Mouse (Mus musculus) lung, embryonic 14.5 days (tissue): ENCODE measurements around the gene Klk9. TPM values are rescaled to one million over a fixed set of nuclear protein-coding genes. Genes with fewer than 3 reads are reported as not detected.
A peak's percentile ranks its signal among the peaks of the same experiment; 100 is the strongest.

Source experiments
- ATAC-seq: fragments of 200-750 bp; cut with Nextera tagmentation; 2 replicates; pipeline ENCODE4 v1.8.0; 2017; ENCODE audit warnings: mild to moderate bottlenecking, moderate TSS enrichment, moderate library complexity; ENCODE audit not compliant: insufficient read depth
- DNase-seq: peaks from one replicate; pipeline ENCODE4 v3.0.0-alpha.2; 2015
- H3K27ac ChIP-seq: fragments of 300-500 bp; sonication (generic); 2 replicates; pipeline ENCODE4 v1.5.1; 2014; ENCODE audit warnings: low read depth, mild to moderate bottlenecking, moderate library complexity
- H3K27me3 ChIP-seq: fragments of 300-500 bp; sonication (generic); 2 replicates; pipeline ENCODE4 v1.6.1; 2014; ENCODE audit warnings: low read length, control low read depth; ENCODE audit not compliant: insufficient read depth
- H3K36me3 ChIP-seq: fragments of 300-500 bp; sonication (generic); 2 replicates; pipeline ENCODE4 v1.6.1; 2014; ENCODE audit warnings: control low read depth; ENCODE audit not compliant: insufficient read depth
- H3K4me1 ChIP-seq: fragments of 300-500 bp; sonication (generic); 2 replicates; pipeline ENCODE4 v1.6.1; 2014; ENCODE audit warnings: antibody characterized with exemption, control low read depth; ENCODE audit not compliant: insufficient read depth
- H3K4me2 ChIP-seq: fragments of 300-500 bp; sonication (generic); 2 replicates; pipeline ENCODE4 v1.6.1; 2014; ENCODE audit warnings: mild to moderate bottlenecking
- H3K4me3 ChIP-seq: fragments of 300-500 bp; sonication (generic); 2 replicates; pipeline ENCODE4 v1.5.1; 2014; ENCODE audit warnings: low read depth, low read length
- H3K9ac ChIP-seq: fragments of 300-500 bp; sonication (generic); 2 replicates; pipeline ENCODE4 v1.6.1; 2014
- H3K9me3 ChIP-seq: fragments of 300-500 bp; sonication (generic); 2 replicates; pipeline ENCODE4 v1.6.1; 2016; ENCODE audit warnings: low read depth, low read length, control low read depth
- CTCF ChIP-seq: IDR thresholded peaks from 2 replicates; pipeline ENCODE4 v1.5.1; 2016; ENCODE audit warnings: antibody characterized with exemption, low read depth
- WGBS: fragments of 180-500 bp; shearing (Covaris S2); extraction: QIAGEN DNeasy Blood & Tissue Kit; methylation state at CpG from one replicate; pipeline ENCODE4 v1.1.7; 2014; 5-methylcytosine and 5-hydroxymethylcytosine counted together
- polyA plus RNA-seq: library from polyadenylated mRNA; unstranded; fragments of >200 nt; fragmentation: Nextera tagmentation; extraction: Ambion mirVana; gene quantifications from 2 replicates; pipeline ENCODE4 v1.2.1, GENCODE M21; 2014

The Klk9 gene
- 0.20 TPM in 1 of 2 replicates, not detected in the other for polyA plus RNA-seq

DNA sequence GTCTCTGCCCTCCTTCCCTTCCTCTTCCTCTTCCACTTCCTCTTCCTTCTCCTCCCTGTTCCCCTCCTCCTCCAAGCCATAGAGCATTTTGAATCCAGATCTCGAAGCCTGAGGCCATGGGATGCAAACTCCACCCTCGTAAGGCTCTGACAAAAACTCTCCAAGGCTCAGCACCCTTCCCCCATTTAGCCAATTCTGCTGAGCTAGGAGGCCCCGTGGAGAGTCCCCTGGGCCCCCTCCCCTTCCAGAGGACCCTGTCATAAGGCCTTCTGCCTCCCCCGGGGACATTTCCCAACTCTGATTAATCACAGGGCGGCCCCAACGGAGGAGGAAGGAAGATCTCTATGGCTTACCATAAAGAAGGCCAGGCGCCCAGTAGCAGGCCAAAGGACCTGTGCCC lies at the start of gene Klk9:
Klk9 (plus strand) TSS at position 301 of the 400 bp plus-strand sequence.
- no peak for DNase-seq
- H3K9ac ChIP-seq, result no peak within 1 kb of the TSS
- peaks cover 6% of the 10 kb centered on the region; the same call in 1 of the 2 replicates for H3K27me3 ChIP-seq
- H3K4me1 ChIP-seq, result no peaks in the 10 kb centered on the region
- H3K4me2 ChIP-seq, result no peak within 1 kb of the TSS
- no peaks in the 10 kb centered on the region for H3K9me3 ChIP-seq
- no peak for ATAC-seq
- H3K27ac ChIP-seq, result no peak within 1 kb of the TSS
- TF ChIP-seq CTCF, result no peak
- no peaks in the 10 kb centered on the region for H3K36me3 ChIP-seq
- H3K4me3 ChIP-seq, result no peak within 1 kb of the TSS
- 62% methylated on average over 7 of the region's 7 CpGs for WGBS

- no peak overlapping the region for H3K4me3 ChIP-seq
- H3K27me3 ChIP-seq, result no peaks in the 10 kb centered on the region
- DNase-seq (peak; percentile 34), ATAC-seq (no peak)
- no peaks in the 10 kb centered on the region for H3K9me3 ChIP-seq
- no peaks in the 10 kb centered on the region for H3K36me3 ChIP-seq
- no peak overlapping the region for H3K9ac ChIP-seq
- WGBS, result 45% methylated on average over 1 of the region's 1 CpGs
- no peak for TF ChIP-seq CTCF
- H3K4me2 ChIP-seq, result no peak overlapping the region
- H3K4me1 ChIP-seq, result no peaks in the 10 kb centered on the region
- peak overlapping the region; percentile 36; the same call in 1 of the 2 replicates for H3K27ac ChIP-seq
Measured at GRCm38 (mm10) chr7:43747788-43748187, 43.9 kb upstream of the Klk9 start.

DNA sequence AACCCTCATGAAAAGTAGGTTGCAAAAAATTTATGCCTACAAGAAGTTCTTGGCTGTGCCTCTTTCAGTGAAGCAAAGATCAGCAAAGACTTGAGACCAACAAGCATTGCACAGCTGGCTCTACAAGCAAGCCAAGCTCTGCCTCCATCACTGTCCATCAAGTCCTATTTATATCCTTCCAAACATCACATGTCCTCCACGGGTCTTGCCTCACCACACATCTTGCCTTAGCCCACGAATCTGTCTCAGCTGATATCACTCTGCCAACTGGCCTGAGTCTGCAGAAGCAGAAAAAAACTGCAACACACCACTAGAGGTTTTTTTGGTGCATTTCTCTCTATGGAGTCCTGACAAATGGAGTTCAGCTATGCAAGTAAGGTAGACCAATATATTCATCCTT lies 38.9 kb upstream of the Klk9 start:
- no peaks in the 10 kb centered on the region for H3K36me3 ChIP-seq
- no peak overlapping the region for H3K9ac ChIP-seq
- no peaks in the 10 kb centered on the region for H3K9me3 ChIP-seq
- no peaks in the 10 kb centered on the region for H3K27me3 ChIP-seq
- no peak for DNase-seq
- WGBS, result 52% methylated on average over 2 of the region's 2 CpGs
- H3K27ac ChIP-seq, result no peak overlapping the region
- no peak for TF ChIP-seq CTCF
- H3K4me2 ChIP-seq, result no peak overlapping the region
- H3K4me3 ChIP-seq, result no peak overlapping the region
- no peaks in the 10 kb centered on the region for H3K4me1 ChIP-seq
- no peak for ATAC-seq

DNA sequence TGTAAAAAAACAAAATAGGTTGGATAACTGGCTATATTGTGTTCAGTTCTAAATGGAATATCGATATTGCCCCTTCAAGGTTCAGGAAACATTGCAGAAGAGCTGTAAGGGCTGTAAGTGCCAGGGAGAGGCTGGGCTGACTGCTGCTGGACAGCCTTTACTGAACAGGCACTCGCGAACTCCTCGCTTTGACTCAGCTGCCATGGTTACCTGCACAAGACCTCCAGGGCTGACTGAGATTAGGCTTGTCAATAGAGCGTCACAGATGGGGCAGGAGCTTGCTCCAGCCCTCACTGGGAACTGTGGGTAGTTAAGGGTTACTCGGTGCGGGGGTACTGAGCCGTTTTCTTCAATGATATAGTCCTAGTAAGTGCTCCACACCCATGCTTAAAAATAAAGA lies 25.2 kb upstream of the Klk9 start:
- DNase-seq (no peak), ATAC-seq (no peak)
- H3K27ac ChIP-seq, result no peak overlapping the region
- no peak overlapping the region for H3K4me2 ChIP-seq
- H3K9ac ChIP-seq, result no peak overlapping the region
- H3K9me3 ChIP-seq, result no peaks in the 10 kb centered on the region
- H3K4me3 ChIP-seq, result no peak overlapping the region
- 29% methylated on average over 8 of the region's 8 CpGs for WGBS
- no peaks in the 10 kb centered on the region for H3K4me1 ChIP-seq
- H3K36me3 ChIP-seq, result no peaks in the 10 kb centered on the region
- TF ChIP-seq CTCF, result no peak
- no peaks in the 10 kb centered on the region for H3K27me3 ChIP-seq

DNA sequence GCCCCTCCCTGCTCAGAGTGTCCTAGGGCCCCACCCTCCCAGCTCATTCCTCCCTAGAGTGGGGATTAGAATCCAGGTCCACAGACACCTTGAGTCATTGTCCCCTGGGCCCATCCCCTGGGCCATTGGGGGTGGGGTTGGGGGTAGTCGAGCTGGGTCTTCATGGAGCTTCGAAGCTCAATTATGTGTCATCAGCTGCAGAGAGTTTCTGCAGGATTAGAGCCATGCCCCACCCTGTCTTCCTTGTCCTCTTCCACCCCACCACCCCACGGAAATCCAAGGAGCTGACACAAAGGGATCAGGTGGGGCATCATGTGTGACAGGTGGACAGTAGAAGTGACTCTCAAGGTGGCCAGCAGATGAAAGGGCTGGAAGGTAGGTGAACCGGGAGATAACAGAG lies 23.1 kb upstream of the Klk9 start, which contains the start of gene Klk12:
Klk12 (plus strand) TSS at position 301 of the 400 bp plus-strand sequence.
- ATAC-seq, result no peak
- 76% methylated on average over 4 of the region's 4 CpGs for WGBS
- DNase-seq, result no peak
- Histone ChIP-seq H3K9me3 (no peaks in the 10 kb centered on the region), H3K4me3 (no peak within 1 kb of the TSS), H3K4me2 (no peak within 1 kb of the TSS), H3K9ac (no peak within 1 kb of the TSS), H3K4me1 (no peaks in the 10 kb centered on the region), H3K36me3 (no peaks in the 10 kb centered on the region), H3K27me3 (no peaks in the 10 kb centered on the region), H3K27ac (no peak within 1 kb of the TSS)
- no peak for TF ChIP-seq CTCF

DNA sequence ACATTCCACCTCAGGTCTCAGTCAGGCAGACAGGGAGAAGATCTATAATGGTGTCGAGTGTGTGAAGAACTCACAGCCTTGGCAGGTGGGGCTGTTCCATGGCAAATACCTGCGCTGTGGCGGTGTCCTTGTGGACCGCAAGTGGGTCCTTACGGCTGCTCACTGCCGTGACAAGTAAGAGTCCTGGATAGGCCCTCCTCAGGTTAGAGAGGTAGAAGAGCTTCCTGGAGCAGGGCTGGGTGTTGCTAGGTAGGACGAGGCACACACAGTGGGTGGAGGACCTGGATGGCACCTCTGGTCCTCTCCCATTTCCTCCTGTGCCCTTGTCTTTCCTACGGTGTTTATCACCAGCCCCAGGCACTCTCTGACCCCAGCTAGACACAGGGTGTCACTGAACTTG lies 22.1 kb upstream of the Klk9 start:
- TF ChIP-seq CTCF, result no peak
- Histone ChIP-seq H3K9ac (no peak overlapping the region), H3K9me3 (no peaks in the 10 kb centered on the region), H3K27ac (no peak overlapping the region), H3K27me3 (no peaks in the 10 kb centered on the region), H3K4me3 (no peak overlapping the region), H3K4me1 (no peaks in the 10 kb centered on the region), H3K4me2 (no peak overlapping the region), H3K36me3 (no peaks in the 10 kb centered on the region)
- WGBS, result 87% methylated on average over 8 of the region's 8 CpGs
- ATAC-seq (no peak), DNase-seq (no peak)

GRCm38 (mm10) chr7:43770701-43771100 lies 21.0 kb upstream of the Klk9 start:
- no peak for TF ChIP-seq CTCF
- no peak overlapping the region for H3K27ac ChIP-seq
- no peaks in the 10 kb centered on the region for H3K4me1 ChIP-seq
- H3K27me3 ChIP-seq, result no peaks in the 10 kb centered on the region
- no peaks in the 10 kb centered on the region for H3K36me3 ChIP-seq
- H3K4me3 ChIP-seq, result no peak overlapping the region
- no peak overlapping the region for H3K9ac ChIP-seq
- ATAC-seq (no peak), DNase-seq (no peak)
- no peak overlapping the region for H3K4me2 ChIP-seq
- WGBS, result 92% methylated on average over 10 of the region's 10 CpGs
- H3K9me3 ChIP-seq, result no peaks in the 10 kb centered on the region

DNA sequence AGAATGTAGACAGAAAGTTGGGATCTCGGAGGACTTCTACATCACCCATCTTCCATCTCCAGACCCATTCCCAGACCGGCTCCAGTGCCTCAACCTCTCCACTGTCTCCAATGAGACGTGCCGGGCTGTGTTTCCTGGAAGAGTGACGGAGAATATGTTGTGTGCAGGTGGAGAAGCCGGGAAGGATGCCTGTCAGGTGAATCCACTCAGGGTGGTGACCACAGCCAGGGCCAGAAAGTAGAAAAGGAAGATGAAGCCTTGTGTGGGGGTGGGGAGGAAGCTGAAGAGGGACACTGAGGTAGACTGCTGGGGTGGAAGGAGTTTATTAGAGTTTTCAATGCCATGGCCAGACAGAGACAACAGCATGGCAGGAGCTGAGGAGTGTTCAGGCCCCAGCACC lies 19.8 kb upstream of the Klk9 start:
- no peak for DNase-seq
- no peaks in the 10 kb centered on the region for H3K9me3 ChIP-seq

More for the DNA sequence above, 19.8 kb upstream of the Klk9 start:
- 88% methylated on average over 6 of the region's 6 CpGs for WGBS
- Histone ChIP-seq H3K27me3 (no peaks in the 10 kb centered on the region), H3K27ac (no peak overlapping the region), H3K4me3 (no peak overlapping the region), H3K36me3 (no peaks in the 10 kb centered on the region), H3K4me1 (no peaks in the 10 kb centered on the region), H3K4me2 (no peak overlapping the region), H3K9ac (no peak overlapping the region)
- ATAC-seq, result no peak
- no peak for TF ChIP-seq CTCF
